Mouse (Mus musculus) neural tube, embryonic 14.5 days (tissue): ENCODE data around the gene Gm20683. TPM values are rescaled to one million over a fixed set of nuclear protein-coding genes. Genes with fewer than 3 reads are reported as not detected.

Experiments used
- ATAC-seq: fragments of 200-750 bp; cut with Nextera tagmentation; 2 replicates; pipeline ENCODE4 v1.8.0; 2017; ENCODE audit warnings: low read depth, mild to moderate bottlenecking, moderate TSS enrichment, moderate library complexity
- H3K27ac ChIP-seq: fragments of 300-500 bp; sonication (generic); 2 replicates; pipeline ENCODE4 v1.5.1; 2014; ENCODE audit warnings: low read depth, mild to moderate bottlenecking, control low read depth, low read length, moderate library complexity, mixed read lengths
- H3K27me3 ChIP-seq: fragments of 300-500 bp; sonication (generic); 2 replicates; pipeline ENCODE4 v1.6.1; 2014; ENCODE audit warnings: low read length; ENCODE audit not compliant: control insufficient read depth, insufficient read depth
- H3K36me3 ChIP-seq: fragments of 300-500 bp; sonication (generic); 2 replicates; pipeline ENCODE4 v1.6.1; 2014; ENCODE audit warnings: low read length, mixed read lengths; ENCODE audit not compliant: control insufficient read depth, insufficient read depth
- H3K4me1 ChIP-seq: fragments of 300-500 bp; sonication (generic); 2 replicates; pipeline ENCODE4 v1.6.1; 2014; ENCODE audit warnings: low read length; ENCODE audit not compliant: control insufficient read depth, insufficient read depth
- H3K4me2 ChIP-seq: fragments of 300-500 bp; sonication (generic); 2 replicates; pipeline ENCODE4 v1.6.1; 2014; ENCODE audit warnings: mild to moderate bottlenecking, low read depth, low read length, control low read depth
- H3K4me3 ChIP-seq: fragments of 300-500 bp; sonication (generic); 2 replicates; pipeline ENCODE4 v1.5.1; 2014; ENCODE audit warnings: low read depth, low read length, control low read depth, mixed read lengths
- H3K9ac ChIP-seq: fragments of 300-500 bp; sonication (generic); replicated peaks from 2 replicates; pipeline ENCODE4 v1.6.1; 2014; ENCODE audit warnings: low read depth, mild to moderate bottlenecking, control low read depth, low read length, mixed read lengths
- H3K9me3 ChIP-seq: fragments of 300-500 bp; sonication (generic); 2 replicates; pipeline ENCODE4 v1.6.1; 2016; ENCODE audit warnings: low read length; ENCODE audit not compliant: control insufficient read depth
- WGBS: fragments of 180-500 bp; shearing (Covaris S2); extraction: QIAGEN DNeasy Blood & Tissue Kit; methylation state at CpG from one replicate; pipeline ENCODE4 v1.1.7; 2014; 5-methylcytosine and 5-hydroxymethylcytosine counted together
- polyA plus RNA-seq: library from polyadenylated mRNA; unstranded; fragments of >200 nt; fragmentation: Nextera tagmentation; extraction: Ambion mirVana; gene quantifications from 2 replicates; pipeline ENCODE4 v1.2.1, GENCODE M21; 2014

Gm20683 gene
- polyA plus RNA-seq, 1 experiment from 2014 or later = 10.6 TPM

DNA sequence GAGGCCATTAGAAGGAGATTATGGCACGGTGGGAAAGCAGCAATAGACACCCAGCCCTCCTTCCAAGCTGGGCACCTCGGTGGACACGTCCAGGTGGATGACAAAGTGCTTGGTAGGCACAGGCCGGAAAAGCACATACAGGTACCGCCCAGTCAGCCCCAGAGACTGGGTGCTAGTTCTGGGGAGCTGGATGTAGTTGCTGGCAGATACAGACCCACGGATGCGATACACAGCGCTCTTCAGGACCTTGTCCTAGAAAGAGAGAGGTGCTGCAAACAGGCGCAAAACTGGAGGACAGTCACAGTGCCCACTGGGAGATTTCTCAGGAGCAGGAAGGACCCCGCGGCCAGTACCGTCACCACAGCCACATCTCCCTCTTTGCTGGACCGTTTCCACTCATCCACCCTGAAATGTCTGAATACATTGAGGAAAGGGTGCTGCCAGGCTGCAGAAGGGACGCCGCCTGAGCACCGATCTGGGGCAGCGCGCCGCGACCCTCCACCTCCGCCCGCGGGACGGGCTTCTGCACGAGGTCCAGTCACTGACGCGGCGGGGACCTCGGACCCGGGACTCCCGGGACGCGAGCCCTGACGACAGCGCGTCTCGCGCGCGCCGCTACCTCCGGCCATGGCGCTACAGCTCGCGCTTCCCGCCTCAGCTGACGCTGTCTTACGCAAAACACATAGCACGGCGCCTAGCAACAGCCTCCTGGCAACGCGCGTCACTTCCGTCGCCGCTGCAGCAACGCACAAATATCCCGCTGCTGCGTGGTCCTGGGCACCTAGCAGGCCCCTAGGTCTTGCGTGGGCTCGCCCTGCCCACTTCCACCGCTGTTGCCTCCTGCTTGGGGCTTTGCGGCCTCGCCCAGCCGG is 19.5 kb upstream of the Gm20683 start, which contains the start of gene Wdr90:
Gene Wdr90, minus strand, starts transcription at position 670 of the 872 bp plus-strand sequence.
- Histone ChIP-seq H3K27me3 (no peaks in the 10 kb centered on the region), H3K4me1 (peaks cover 8% of the 10 kb centered on the region), H3K4me3 (peak within 1 kb of the TSS; percentile 60), H3K9ac (peak within 1 kb of the TSS; percentile 79), H3K27ac (peak within 1 kb of the TSS; percentile 74), H3K36me3 (no peaks in the 10 kb centered on the region), H3K9me3 (no peaks in the 10 kb centered on the region), H3K4me2 (peak within 1 kb of the TSS; percentile 89)
- peak; percentile 94 for ATAC-seq
- 4% methylated on average over 65 of the region's 65 CpGs for WGBS

DNA sequence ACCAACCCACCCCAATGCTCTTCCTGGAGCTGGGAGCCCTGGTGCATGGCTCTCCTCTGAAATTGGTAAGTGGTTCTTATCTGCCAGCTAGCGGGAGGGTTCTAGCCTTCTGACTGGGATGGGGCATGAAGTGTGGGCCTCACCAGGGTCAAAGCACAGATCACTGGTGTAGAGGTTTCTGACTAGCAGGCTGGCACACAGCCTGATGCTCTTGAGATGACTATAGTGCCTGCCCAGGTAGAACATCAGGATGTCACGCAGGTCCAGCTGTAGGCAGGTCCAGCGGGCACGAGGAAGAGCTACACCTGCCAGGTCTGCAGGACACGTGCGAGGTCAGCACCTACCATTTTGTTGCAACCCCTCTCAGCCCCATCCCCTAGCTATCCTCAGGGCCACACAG is 18.7 kb upstream of the Gm20683 start:
- 95% methylated on average over 6 of the region's 6 CpGs for WGBS
- Histone ChIP-seq H3K36me3 (no peaks in the 10 kb centered on the region), H3K27ac (no peak overlapping the region), H3K9me3 (no peaks in the 10 kb centered on the region), H3K27me3 (no peaks in the 10 kb centered on the region), H3K4me2 (no peak overlapping the region), H3K9ac (no peak overlapping the region), H3K4me1 (peaks cover 8% of the 10 kb centered on the region), H3K4me3 (no peak overlapping the region)
- ATAC-seq = no peak

DNA sequence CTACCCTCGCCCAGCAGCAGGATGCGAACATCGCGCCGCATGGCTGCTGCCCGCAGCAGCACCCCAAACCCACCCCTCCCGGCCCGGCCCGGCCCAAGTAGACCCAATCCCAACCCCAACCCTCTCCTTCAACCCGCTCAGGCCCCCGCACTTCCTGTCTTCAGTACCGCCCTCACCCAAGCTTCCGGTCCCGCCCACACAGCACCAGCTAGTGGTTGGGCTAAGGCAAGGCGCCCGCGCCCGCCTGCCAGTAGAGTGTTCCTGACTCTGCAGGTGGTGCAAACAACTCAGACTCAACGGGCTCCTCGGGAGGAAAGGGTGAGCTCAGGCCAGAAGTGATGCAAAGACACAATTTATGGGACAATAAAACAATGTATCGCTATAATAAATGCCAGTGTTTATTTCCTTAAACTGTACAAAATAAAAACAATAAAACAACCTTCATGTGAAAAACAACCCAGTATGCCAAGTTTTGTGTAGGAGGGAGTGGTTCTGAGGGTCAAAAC is 2.9 kb upstream of the Gm20683 start, which contains the start of gene Rhot2:
Gene Rhot2, minus strand, starts transcription at position 456 of the 506 bp plus-strand sequence.
- Histone ChIP-seq H3K36me3 (peaks cover 32% of the 10 kb centered on the region), H3K27me3 (no peaks in the 10 kb centered on the region), H3K4me2 (peak within 1 kb of the TSS; percentile 93), H3K9ac (peak within 1 kb of the TSS; percentile 67), H3K4me3 (peak within 1 kb of the TSS; percentile 81), H3K4me1 (peaks cover 12% of the 10 kb centered on the region; the same call in 1 of the 2 replicates), H3K27ac (peak within 1 kb of the TSS; percentile 64), H3K9me3 (no peaks in the 10 kb centered on the region)
- under 1% methylated on average over 21 of the region's 21 CpGs for WGBS
- ATAC-seq = peak; percentile 95

DNA sequence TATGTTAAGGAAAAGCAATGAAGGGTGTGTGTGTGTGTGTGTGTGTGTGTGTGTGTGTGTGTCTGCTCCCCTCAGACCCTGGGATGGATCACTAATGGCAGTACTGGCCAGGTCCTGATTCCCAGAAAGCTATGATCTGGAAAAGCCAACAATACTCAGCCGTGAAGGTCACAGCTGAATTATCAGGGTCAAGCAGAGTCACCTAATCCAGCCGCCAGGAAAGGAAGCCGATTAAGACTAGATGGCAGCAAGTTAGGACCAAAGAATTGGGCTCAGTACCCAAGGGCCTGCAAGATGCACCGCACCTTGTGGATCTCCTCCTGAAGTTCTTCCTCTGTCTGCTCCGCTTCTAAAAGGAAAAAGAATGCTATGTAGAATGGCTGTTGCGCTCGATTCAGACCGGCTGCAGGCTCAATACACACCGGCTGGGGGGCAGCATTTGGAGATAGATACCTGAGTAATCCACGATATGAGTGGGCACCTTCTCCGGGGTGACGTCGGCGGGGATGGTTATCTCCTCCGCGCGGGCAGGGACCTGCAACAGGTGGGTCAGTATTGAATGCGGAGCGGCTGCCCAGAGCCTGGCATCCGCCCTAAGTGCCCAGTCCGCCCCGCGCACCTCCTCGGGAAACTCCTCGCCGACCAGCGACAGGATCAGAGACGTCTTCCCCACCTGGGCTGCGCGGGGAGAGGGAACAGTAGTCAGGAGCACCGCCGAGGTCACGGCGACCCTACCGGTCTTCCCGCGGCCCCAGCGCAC is 2.3 kb upstream of the Gm20683 start:
- H3K4me3 ChIP-seq = peak overlapping the region; percentile 81
- H3K27me3 ChIP-seq = no peaks in the 10 kb centered on the region
- peak; percentile 42 for ATAC-seq
- peak overlapping the region; percentile 64 for H3K27ac ChIP-seq
- peaks cover 34% of the 10 kb centered on the region for H3K36me3 ChIP-seq
- peaks cover 12% of the 10 kb centered on the region; the same call in 1 of the 2 replicates for H3K4me1 ChIP-seq
- H3K4me2 ChIP-seq = peak overlapping the region; percentile 93
- WGBS = 4% methylated on average over 38 of the region's 38 CpGs
- peak overlapping the region; percentile 67 for H3K9ac ChIP-seq
- no peaks in the 10 kb centered on the region for H3K9me3 ChIP-seq

DNA sequence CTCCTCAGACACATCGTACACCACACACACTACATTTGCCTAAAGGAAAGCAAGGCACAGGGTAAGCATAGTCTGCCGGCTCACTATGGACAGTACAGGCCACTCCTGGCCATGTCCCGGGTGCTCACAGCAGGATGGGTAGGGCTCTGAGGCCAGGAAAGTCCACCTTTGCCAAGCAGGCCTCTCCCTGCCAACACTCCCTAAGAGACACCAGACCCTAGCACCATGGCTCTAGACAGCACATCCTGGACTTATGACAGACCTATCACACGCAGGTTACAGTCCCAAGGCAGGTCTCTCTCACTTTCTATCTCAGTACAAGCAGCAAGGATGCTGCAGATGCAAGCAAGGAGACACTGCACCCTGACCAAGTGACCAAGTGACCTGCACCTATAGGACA is 1.6 kb upstream of the Gm20683 start:
- H3K27ac ChIP-seq = no peak overlapping the region
- no peaks in the 10 kb centered on the region for H3K27me3 ChIP-seq
- H3K4me2 ChIP-seq = peak overlapping the region; percentile 93; the same call in 1 of the 2 replicates
- no peak for ATAC-seq
- H3K4me3 ChIP-seq = peak overlapping the region; percentile 81; the same call in 1 of the 2 replicates
- H3K4me1 ChIP-seq = peaks cover 12% of the 10 kb centered on the region; the same call in 1 of the 2 replicates
- 95% methylated on average over 4 of the region's 4 CpGs for WGBS
- H3K36me3 ChIP-seq = peaks cover 34% of the 10 kb centered on the region
- no peaks in the 10 kb centered on the region for H3K9me3 ChIP-seq
- H3K9ac ChIP-seq = no peak overlapping the region

DNA sequence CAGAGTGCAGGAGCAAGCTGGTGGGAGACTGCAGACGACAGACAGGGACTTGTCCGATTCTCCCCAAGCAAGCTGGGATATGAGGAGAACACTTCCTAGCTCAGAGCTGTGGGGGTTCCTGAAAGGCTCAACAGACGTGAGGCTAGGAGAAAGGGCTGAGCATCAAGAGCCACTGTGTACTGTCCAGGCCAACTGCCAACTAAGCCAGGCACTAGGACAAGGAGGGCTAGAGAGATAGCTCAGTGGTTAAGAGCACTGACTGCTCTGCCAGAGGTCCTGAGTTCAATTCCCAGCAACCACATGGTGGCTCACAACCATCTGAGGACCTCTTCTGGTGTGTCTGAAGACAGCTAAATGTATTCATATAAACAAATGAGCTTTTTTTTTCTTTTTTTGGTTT is 946 bp upstream of the Gm20683 start:
- Histone ChIP-seq H3K4me2 (no peak overlapping the region), H3K9me3 (no peaks in the 10 kb centered on the region), H3K27me3 (no peaks in the 10 kb centered on the region), H3K4me1 (peaks cover 14% of the 10 kb centered on the region; the same call in 1 of the 2 replicates), H3K4me3 (no peak overlapping the region), H3K36me3 (peaks cover 32% of the 10 kb centered on the region), H3K27ac (no peak overlapping the region), H3K9ac (no peak overlapping the region)
- ATAC-seq = no peak
- 90% methylated on average over 3 of the region's 3 CpGs for WGBS

DNA sequence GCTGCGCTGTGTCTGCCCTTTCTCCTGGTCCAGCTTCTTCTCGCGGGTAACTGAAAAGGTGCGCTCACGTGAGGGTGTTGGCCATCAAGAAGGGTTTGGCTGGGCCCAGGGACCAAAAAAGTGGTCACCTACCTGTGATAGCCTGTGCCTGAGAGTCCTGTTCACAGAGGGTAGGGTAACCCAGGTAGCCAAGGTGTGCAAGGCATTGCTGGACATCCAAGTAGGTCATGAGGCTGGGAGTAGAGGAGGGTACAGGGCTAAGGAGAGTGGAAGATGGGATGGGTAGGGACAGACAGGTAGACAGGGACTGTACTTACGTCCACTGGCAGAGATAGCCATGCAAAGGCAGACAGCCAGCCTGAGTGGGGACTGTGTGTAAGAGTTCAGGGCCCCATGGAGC is 1.0 kb downstream of the Gm20683 start:
- Histone ChIP-seq H3K4me2 (no peak overlapping the region), H3K27ac (no peak overlapping the region), H3K4me3 (no peak overlapping the region), H3K27me3 (no peaks in the 10 kb centered on the region), H3K4me1 (peaks cover 32% of the 10 kb centered on the region), H3K9me3 (no peaks in the 10 kb centered on the region), H3K9ac (no peak overlapping the region), H3K36me3 (peaks cover 28% of the 10 kb centered on the region)
- 93% methylated on average over 6 of the region's 6 CpGs for WGBS
- ATAC-seq = no peak

GRCm38 (mm10) chr17:25839455-25840235 is 1.9 kb downstream of the Gm20683 start:
- WGBS = 85% methylated on average over 14 of the region's 14 CpGs
- no peaks in the 10 kb centered on the region for H3K27me3 ChIP-seq
- ATAC-seq = no peak
- no peak overlapping the region for H3K4me2 ChIP-seq
- H3K36me3 ChIP-seq = peaks cover 28% of the 10 kb centered on the region
- no peak overlapping the region for H3K27ac ChIP-seq
- no peaks in the 10 kb centered on the region for H3K9me3 ChIP-seq
- no peak overlapping the region for H3K9ac ChIP-seq
- peaks cover 38% of the 10 kb centered on the region for H3K4me1 ChIP-seq
- no peak overlapping the region for H3K4me3 ChIP-seq
